Mouse (Mus musculus): Measurements from ENCODE around the gene Nfxl1. TPM values are rescaled to one million over a fixed set of nuclear protein-coding genes. Genes with fewer than 3 reads are reported as not detected.
A peak's percentile ranks its signal among the peaks of the same experiment; 100 is the strongest.

The Nfxl1 gene
- total and polyA plus RNA-seq, 2 experiments from 2014 or later = 4.3 to 6.3 TPM

GRCm38 (mm10) chr5:72472317-72473009 lies 87.0 kb downstream of the Nfxl1 start:
- H3K4me2 ChIP-seq (ENCODE audit: low read depth, low read length) = no peak overlapping the region; the same call in 1 of the 2 replicates
- H3K27ac ChIP-seq (ENCODE audit: low read depth) = peak overlapping the region; percentile 59; the same call in 1 of the 2 replicates
- TF ChIP-seq CTCF (IDR thresholded peaks at IDR 0.05; ENCODE audit: low read depth) (no peak), EP300 (IDR thresholded peaks at IDR 0.05; ENCODE audit: low read depth) (no peak)
- H3K9me3 ChIP-seq (replicated peaks; ENCODE audit: control insufficient read depth, low read length) = no peaks in the 10 kb centered on the region
- WGBS = 25% methylated on average over 12 of the region's 12 CpGs
- ATAC-seq (ENCODE audit: insufficient read depth, low read depth) (peak; percentile 80), DNase-seq (ENCODE audit: low spot score) (peak; percentile 77)
- H3K4me1 ChIP-seq (ENCODE audit: control insufficient read depth, insufficient read depth) = peaks cover 4% of the 10 kb centered on the region
- H3K36me3 ChIP-seq (replicated peaks; ENCODE audit: control insufficient read depth, insufficient read depth, low read length) = 0 out of 2 replicates have a peak, but pooled peaks cover 5% of the 10 kb centered on the region
- no peaks in the 10 kb centered on the region for H3K27me3 ChIP-seq (ENCODE audit: control insufficient read depth, insufficient read depth, low read length)
- H3K9ac ChIP-seq (replicated peaks; ENCODE audit: low read depth, low read length) = 0 out of 2 replicates have a peak overlapping the region, but pooled peaks have one; percentile 15
- H3K4me3 ChIP-seq (ENCODE audit: low read depth, low read length) = no peak overlapping the region

DNA sequence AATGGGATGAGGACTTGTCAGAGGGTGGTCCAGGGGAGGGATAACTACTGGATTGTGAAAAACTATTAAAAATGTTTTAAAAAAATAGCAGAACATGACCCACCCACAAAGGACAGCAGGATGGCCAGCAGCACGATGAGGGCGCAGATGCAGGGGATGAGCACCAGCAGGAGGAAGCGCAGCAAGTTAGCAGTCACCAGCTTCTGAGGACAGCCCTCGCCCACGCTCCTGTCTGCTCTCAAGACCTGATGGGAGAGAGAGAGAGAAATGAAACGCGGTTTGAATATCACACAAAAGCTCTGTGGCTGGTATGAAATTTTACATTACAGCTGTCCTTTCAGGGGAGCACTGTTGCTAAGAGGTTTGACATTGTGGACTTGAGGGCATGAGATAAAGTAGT lies 87.7 kb downstream of the Nfxl1 start:
- TF ChIP-seq CTCF (IDR thresholded peaks at IDR 0.05; ENCODE audit: low read depth) (no peak), EP300 (IDR thresholded peaks at IDR 0.05; ENCODE audit: low read depth) (no peak)
- H3K36me3 ChIP-seq (replicated peaks; ENCODE audit: control insufficient read depth, insufficient read depth, low read length) = 0 out of 2 replicates have a peak, but pooled peaks cover 5% of the 10 kb centered on the region
- ATAC-seq (ENCODE audit: insufficient read depth, low read depth) = no peak
- no peak for DNase-seq (ENCODE audit: low spot score)
- H3K4me2 ChIP-seq (ENCODE audit: low read depth, low read length) = no peak overlapping the region
- WGBS = 56% methylated on average over 7 of the region's 7 CpGs
- H3K9me3 ChIP-seq (replicated peaks; ENCODE audit: control insufficient read depth, low read length) = no peaks in the 10 kb centered on the region
- peaks cover 4% of the 10 kb centered on the region for H3K4me1 ChIP-seq (ENCODE audit: control insufficient read depth, insufficient read depth)
- H3K27me3 ChIP-seq (ENCODE audit: control insufficient read depth, insufficient read depth, low read length) = no peaks in the 10 kb centered on the region
- H3K4me3 ChIP-seq (ENCODE audit: low read depth, low read length) = no peak overlapping the region
- H3K27ac ChIP-seq (ENCODE audit: low read depth) = no peak overlapping the region
- no peak overlapping the region for H3K9ac ChIP-seq (replicated peaks; ENCODE audit: low read depth, low read length)

- Histone ChIP-seq H3K27me3 (ENCODE audit: control insufficient read depth, insufficient read depth, low read length) (no peaks in the 10 kb centered on the region), H3K9ac (replicated peaks; ENCODE audit: low read depth, low read length) (no peak overlapping the region), H3K4me1 (ENCODE audit: control insufficient read depth, insufficient read depth) (no peaks in the 10 kb centered on the region), H3K4me3 (ENCODE audit: low read depth, low read length) (no peak overlapping the region), H3K36me3 (replicated peaks; ENCODE audit: control insufficient read depth, insufficient read depth, low read length) (peaks cover 4% of the 10 kb centered on the region; the same call in 1 of the 2 replicates), H3K4me2 (ENCODE audit: low read depth, low read length) (no peak overlapping the region), H3K27ac (ENCODE audit: low read depth) (no peak overlapping the region), H3K9me3 (replicated peaks; ENCODE audit: control insufficient read depth, low read length) (no peaks in the 10 kb centered on the region)
- ATAC-seq (ENCODE audit: insufficient read depth, low read depth) (no peak), DNase-seq (ENCODE audit: low spot score) (no peak)
- TF ChIP-seq CTCF (IDR thresholded peaks at IDR 0.05; ENCODE audit: low read depth) (no peak), EP300 (IDR thresholded peaks at IDR 0.05; ENCODE audit: low read depth) (no peak)
- 85% methylated on average over 3 of the region's 3 CpGs for WGBS
Measured at GRCm38 (mm10) chr5:72464932-72465331, 94.6 kb downstream of the Nfxl1 start.

Other genes with a start within 250 kb of the Nfxl1 start
- gene Corin, start 55.2 kb downstream of the Nfxl1 start, total RNA-seq (2014; rRNA removed; ENCODE audit: low replicate concordance) = 64.5 and 102 TPM in 2 replicates
- 36.1 and 36.8 TPM in 2 replicates for gene Corin, start 55.2 kb downstream of the Nfxl1 start, polyA plus RNA-seq (2015; fragmentation: Nextera tagmentation; extraction: Ambion mirVana)
- gene Zar1, start 21.6 kb upstream of the Nfxl1 start, total RNA-seq (2014; rRNA removed; ENCODE audit: low replicate concordance) = not detected in 2 replicates
- not detected in 2 replicates for gene Zar1, start 21.6 kb upstream of the Nfxl1 start, polyA plus RNA-seq (2015; fragmentation: Nextera tagmentation; extraction: Ambion mirVana)
- gene Gm5868, start 27.9 kb upstream of the Nfxl1 start, total RNA-seq (2014; rRNA removed; ENCODE audit: low replicate concordance) = not detected in 2 replicates
- not detected in 2 replicates for gene Gm5868, start 27.9 kb upstream of the Nfxl1 start, polyA plus RNA-seq (2015; fragmentation: Nextera tagmentation; extraction: Ambion mirVana)
- gene Cnga1, start 84.6 kb upstream of the Nfxl1 start, total RNA-seq (2014; rRNA removed; ENCODE audit: low replicate concordance) = not detected in 2 replicates
- not detected in 2 replicates for gene Cnga1, start 84.6 kb upstream of the Nfxl1 start, polyA plus RNA-seq (2015; fragmentation: Nextera tagmentation; extraction: Ambion mirVana)
- gene Nipal1, start 88.1 kb upstream of the Nfxl1 start, total RNA-seq (2014; rRNA removed; ENCODE audit: low replicate concordance) = 0.46 TPM in 1 of 2 replicates, not detected in the other
- gene Nipal1, start 88.1 kb upstream of the Nfxl1 start, polyA plus RNA-seq (2015; fragmentation: Nextera tagmentation; extraction: Ambion mirVana) = 0.08 TPM in 1 of 2 replicates, not detected in the other
- gene Txk, start 193.1 kb upstream of the Nfxl1 start, total RNA-seq (2014; rRNA removed; ENCODE audit: low replicate concordance) = 0.19 TPM in 1 of 2 replicates, not detected in the other
- gene Txk, start 193.1 kb upstream of the Nfxl1 start, polyA plus RNA-seq (2015; fragmentation: Nextera tagmentation; extraction: Ambion mirVana) = 0.10 TPM in 1 of 2 replicates, not detected in the other

Data from heart, postnatal 0 days (tissue).